Mouse (Mus musculus) bone marrow, adult 2 months (tissue): Measurements from ENCODE around the gene Gm20503. TPM values are rescaled to one million over a fixed set of nuclear protein-coding genes. Genes with fewer than 3 reads are reported as not detected.

Source experiments
- H3K27ac ChIP-seq: fragments of 200-500 bp; 2 replicates; pipeline ENCODE4 v1.5.1; 2012; ENCODE audit warnings: low read depth, mild to moderate bottlenecking, control low read depth, inconsistent platforms, low read length; ENCODE audit not compliant: control insufficient read depth, poor library complexity, insufficient read depth
- H3K4me1 ChIP-seq: fragments of 200-500 bp; 2 replicates; pipeline ENCODE4 v1.6.1; 2011; ENCODE audit warnings: low read length; ENCODE audit not compliant: control insufficient read depth, insufficient read depth
- H3K4me3 ChIP-seq: fragments of 200-500 bp; replicated peaks from 2 replicates; pipeline ENCODE3; 2011; ENCODE audit warnings: mild to moderate bottlenecking, low read depth, low read length, control low read depth; ENCODE audit not compliant: control insufficient read depth
- CTCF ChIP-seq: fragments of 200-500 bp; IDR thresholded peaks from 2 replicates; pipeline ENCODE4 v1.5.1; 2011; ENCODE audit warnings: low read length, control low read depth; ENCODE audit not compliant: control insufficient read depth, insufficient read depth
- POLR2A ChIP-seq: fragments of 200-500 bp; IDR thresholded peaks from 2 replicates; pipeline ENCODE4 v1.6.1; 2011; ENCODE audit warnings: low read depth, mild to moderate bottlenecking, control low read depth, low read length, borderline replicate concordance; ENCODE audit not compliant: control insufficient read depth
- WGBS: fragments of 180-500 bp; shearing (Covaris S2); methylation state at CpG from one replicate; pipeline ENCODE4 v1.1.7; 2018; 5-methylcytosine and 5-hydroxymethylcytosine counted together
- polyA plus RNA-seq: library from polyadenylated mRNA; stranded (reverse); fragments of >200 nt; gene quantifications from 2 replicates; pipeline ENCODE4 v1.2.4, GENCODE M21; 2011; ENCODE audit warnings: low replicate concordance; ENCODE audit not compliant: missing spikeins, insufficient read depth, insufficient read length

Gene Gm20503
- 16.2 TPM in 1 of 2 replicates, not detected in the other for polyA plus RNA-seq

DNA sequence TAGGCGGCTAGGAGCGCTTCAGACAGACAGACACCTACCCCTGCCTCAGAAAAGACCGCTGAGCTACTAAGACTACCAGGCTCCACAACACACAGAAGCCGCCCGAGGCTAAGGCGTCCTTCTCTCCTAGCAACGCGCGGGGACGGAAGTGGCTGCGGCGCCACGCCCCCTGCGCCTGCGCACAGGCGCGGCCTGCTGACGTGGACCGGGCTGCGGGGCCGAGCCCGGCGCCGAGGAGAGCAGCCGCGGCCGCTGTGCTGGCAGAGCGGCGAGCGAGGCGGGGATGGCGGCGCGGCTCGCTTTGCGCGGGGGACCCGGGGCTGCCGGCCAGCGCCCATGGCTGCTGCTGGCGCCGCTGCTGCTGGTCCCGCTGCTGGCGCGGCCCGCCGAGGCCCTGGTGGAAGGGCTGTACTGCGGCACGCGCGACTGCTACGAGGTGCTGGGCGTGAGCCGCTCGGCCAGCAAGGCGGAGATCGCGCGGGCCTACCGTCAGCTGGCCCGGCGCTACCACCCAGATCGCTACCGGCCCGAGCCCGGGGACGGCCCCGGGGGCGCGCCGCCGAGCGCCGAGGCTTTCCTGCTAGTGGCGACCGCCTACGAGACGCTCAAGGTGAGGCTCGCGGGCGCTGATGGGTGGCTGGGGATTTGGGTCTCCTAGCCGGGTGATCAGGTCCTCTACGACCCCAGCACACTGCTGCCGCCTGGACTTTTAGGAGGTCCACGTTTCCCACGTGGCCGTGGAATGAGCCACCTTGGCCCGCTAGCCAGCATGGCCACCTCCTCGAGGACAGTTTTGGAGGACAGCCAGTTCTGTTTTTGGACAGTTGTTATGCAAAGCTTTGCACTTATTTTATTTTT is at the start of gene Gm20503:
Gene Gm20503, plus strand, starts transcription at position 263 of the 858 bp plus-strand sequence.
- Histone ChIP-seq H3K4me3 (peak within 1 kb of the TSS; percentile 79), H3K27ac (peak within 1 kb of the TSS; percentile 81), H3K4me1 (peaks cover 4% of the 10 kb centered on the region; the same call in 1 of the 2 replicates)
- TF ChIP-seq POLR2A = peak; percentile 78; the same call in 1 of the 2 replicates
- TF ChIP-seq CTCF = no peak
- under 1% methylated on average over 89 of the region's 89 CpGs for WGBS

DNA sequence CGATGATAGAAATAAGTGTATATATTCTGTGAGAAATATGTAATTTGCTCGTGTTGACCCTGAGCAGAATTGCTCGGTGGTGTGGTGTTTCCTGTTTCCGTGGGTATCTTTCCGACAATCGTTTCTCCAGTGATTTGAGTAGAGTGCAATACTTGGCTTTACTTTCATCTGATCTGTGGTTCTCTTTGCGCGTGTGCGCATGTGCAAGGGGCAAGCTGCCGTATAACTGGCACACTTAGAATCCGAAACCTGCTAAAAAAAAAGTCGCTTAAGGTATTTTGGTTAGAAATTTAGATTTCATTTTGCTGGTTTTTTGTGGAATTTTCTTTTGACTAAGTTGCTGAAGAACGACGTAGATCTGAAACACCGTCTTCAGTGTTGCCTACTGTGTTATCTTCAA is 41.3 kb upstream of the Gm20503 start:
- no peak for TF ChIP-seq POLR2A
- TF ChIP-seq CTCF = no peak
- Histone ChIP-seq H3K27ac (no peak overlapping the region), H3K4me3 (no peak overlapping the region), H3K4me1 (no peaks in the 10 kb centered on the region)
- WGBS = 76% methylated on average over 15 of the region's 15 CpGs

DNA sequence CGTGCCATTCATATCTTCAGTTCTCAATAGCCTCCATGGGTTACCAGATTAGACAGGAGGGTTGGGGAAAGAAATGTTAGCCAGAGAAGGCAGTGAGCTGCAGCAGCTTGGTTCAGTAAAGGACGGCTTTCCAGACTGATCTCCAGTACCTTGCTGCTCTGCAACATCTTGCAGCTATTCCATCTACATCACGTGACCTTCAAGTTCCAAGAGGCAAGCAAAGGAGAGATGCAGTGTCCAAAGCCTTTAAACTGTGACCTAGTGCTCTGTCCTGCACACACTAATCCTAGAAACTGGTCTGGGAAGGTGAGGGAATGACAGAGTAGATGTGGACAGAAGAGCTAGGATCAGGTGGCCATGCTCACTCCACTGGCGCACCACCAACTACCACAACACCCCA is 39.7 kb upstream of the Gm20503 start:
- no peak overlapping the region for H3K4me3 ChIP-seq
- no peak for TF ChIP-seq POLR2A
- TF ChIP-seq CTCF = no peak
- 89% methylated on average over 4 of the region's 4 CpGs for WGBS
- no peaks in the 10 kb centered on the region for H3K4me1 ChIP-seq
- H3K27ac ChIP-seq = no peak overlapping the region

- Histone ChIP-seq H3K4me3 (no peak overlapping the region), H3K27ac (no peak overlapping the region), H3K4me1 (no peaks in the 10 kb centered on the region)
- no peak for TF ChIP-seq POLR2A
- no peak for TF ChIP-seq CTCF
- 76% methylated on average over 1 of the region's 1 CpGs for WGBS
Observed at GRCm38 (mm10) chr4:58965136-58965535, 37.9 kb upstream of the Gm20503 start.

- Histone ChIP-seq H3K4me3 (no peak overlapping the region), H3K27ac (no peak overlapping the region), H3K4me1 (no peaks in the 10 kb centered on the region; the same call in 1 of the 2 replicates)
- 60% methylated on average over 4 of the region's 4 CpGs for WGBS
- TF ChIP-seq POLR2A = no peak
- no peak for TF ChIP-seq CTCF
Observed at GRCm38 (mm10) chr4:58970678-58971077, 32.3 kb upstream of the Gm20503 start.

- H3K4me1 ChIP-seq = no peaks in the 10 kb centered on the region; the same call in 1 of the 2 replicates
- TF ChIP-seq CTCF (no peak), POLR2A (no peak)
- WGBS = 91% methylated on average over 5 of the region's 5 CpGs
Observed at GRCm38 (mm10) chr4:58975711-58976110, 27.3 kb upstream of the Gm20503 start.

DNA sequence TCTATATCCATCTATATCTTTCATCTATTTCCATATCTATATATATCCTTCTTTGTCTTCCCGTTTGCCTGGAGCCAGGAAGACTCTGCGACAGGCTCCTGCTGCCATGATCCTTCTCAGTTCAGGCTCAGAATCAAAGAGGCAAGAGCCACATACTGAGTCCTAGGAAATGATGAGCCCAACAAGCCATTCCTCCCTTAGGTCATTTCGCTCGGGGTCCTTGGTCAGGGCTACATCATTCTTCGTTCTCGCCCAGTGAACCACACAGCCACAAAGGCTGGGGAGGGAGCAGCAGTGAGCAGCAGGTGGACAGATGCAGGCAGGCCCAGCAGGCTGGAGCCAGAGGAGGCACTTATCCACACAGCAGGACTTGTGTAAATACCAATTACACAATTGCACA is 21.6 kb upstream of the Gm20503 start:
- H3K4me3 ChIP-seq = no peak overlapping the region
- TF ChIP-seq CTCF (no peak), POLR2A (no peak)
- WGBS = 90% methylated on average over 6 of the region's 6 CpGs
- H3K27ac ChIP-seq = no peak overlapping the region; the same call in 1 of the 2 replicates
- H3K4me1 ChIP-seq = peaks cover 1% of the 10 kb centered on the region; the same call in 1 of the 2 replicates

More at GRCm38 (mm10) chr4:58975711-58976110, 27.3 kb upstream of the Gm20503 start:
- H3K4me3 ChIP-seq = no peak overlapping the region
- no peak overlapping the region for H3K27ac ChIP-seq

GRCm38 (mm10) chr4:58982806-58983205 is 20.2 kb upstream of the Gm20503 start:
- peaks cover 1% of the 10 kb centered on the region; the same call in 1 of the 2 replicates for H3K4me1 ChIP-seq
- no peak for TF ChIP-seq CTCF
- TF ChIP-seq POLR2A = no peak
- no peak overlapping the region for H3K27ac ChIP-seq
- H3K4me3 ChIP-seq = no peak overlapping the region
- 84% methylated on average over 8 of the region's 8 CpGs for WGBS
